Mouse (Mus musculus) kidney, adult 2 months (tissue): ENCODE measurements around the gene Ift122.

ENCODE experiments used
- CTCF ChIP-seq: fragments of 200-500 bp; conservative IDR thresholded peaks from 2 replicates; pipeline ENCODE4 v1.5.1; 2011; ENCODE audit warnings: low read depth, mild to moderate bottlenecking, control low read depth, low read length, moderate library complexity, mixed read lengths; ENCODE audit not compliant: insufficient read depth, insufficient read length
- POLR2A ChIP-seq: fragments of 200-500 bp; IDR thresholded peaks from one replicate; pipeline ENCODE4 v1.6.1; 2011; ENCODE audit warnings: low read depth, low read length, control low read depth

DNA sequence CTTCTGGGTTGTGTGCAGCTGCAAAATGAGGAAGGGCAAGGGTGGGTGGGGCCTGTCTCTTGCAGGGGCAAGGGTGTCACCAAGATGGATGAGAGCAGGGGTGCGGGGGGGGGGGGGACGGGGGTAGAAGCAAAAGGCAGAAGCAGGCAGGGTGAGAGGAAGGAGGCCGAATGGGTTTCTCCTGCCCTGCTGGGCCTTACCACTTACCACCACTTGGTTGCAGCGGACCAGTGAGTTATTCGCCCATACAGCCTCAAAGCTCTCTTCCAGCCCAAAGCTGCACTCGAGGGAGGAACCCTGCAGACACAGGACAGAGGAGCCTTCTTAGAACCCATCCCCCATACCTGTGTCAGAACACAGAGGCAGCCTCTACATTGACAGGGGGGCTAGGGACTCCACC is 116.7 kb downstream of the Ift122 start:
- TF ChIP-seq POLR2A (no peak), CTCF (no peak)
